Mouse (Mus musculus): Measurements from ENCODE around the gene Mtx1. TPM values are rescaled to one million over a fixed set of nuclear protein-coding genes. Genes with fewer than 3 reads are reported as not detected.

Mtx1 gene
- polyA plus RNA-seq (2015; fragmentation: Nextera tagmentation; extraction: Ambion mirVana): 174 and 188 TPM in 2 replicates

DNA sequence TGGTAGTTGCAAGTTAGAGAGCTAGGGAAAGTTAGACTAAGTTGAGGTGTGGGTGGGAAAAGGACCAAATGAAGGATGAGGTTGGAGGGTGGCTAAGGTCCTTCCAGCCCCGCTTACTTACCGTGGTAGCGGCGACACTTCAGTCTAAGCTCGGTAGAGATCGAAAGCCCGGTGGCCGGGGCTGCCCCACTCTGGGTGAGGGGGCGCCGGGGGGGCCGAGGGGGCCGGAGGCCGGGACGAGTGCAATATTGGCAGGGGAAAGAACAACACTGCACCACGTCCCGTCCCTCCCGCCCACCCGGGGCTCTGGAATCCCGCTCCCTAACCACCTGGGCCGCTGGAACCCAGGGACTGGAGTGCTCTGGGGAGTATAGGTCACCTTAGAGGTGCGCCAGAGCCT is at the start of gene Mtx1:
Gene Mtx1 (minus strand): TSS at position 189 of the 400 bp plus-strand sequence.
- Histone ChIP-seq H3K36me3 (ENCODE audit: control insufficient read depth, insufficient read depth, low read length) (peaks cover 4% of the 10 kb centered on the region; the same call in 1 of the 2 replicates), H3K4me1 (replicated peaks; ENCODE audit: control insufficient read depth, insufficient read depth, low read length) (peaks cover 17% of the 10 kb centered on the region), H3K4me3 (ENCODE audit: low read length) (peak within 1 kb of the TSS; percentile 53), H3K27ac (ENCODE audit: low read length) (peak within 1 kb of the TSS; percentile 91), H3K9ac (ENCODE audit: low read length) (peak within 1 kb of the TSS; percentile 68), H3K4me2 (ENCODE audit: low read depth, low read length) (peak within 1 kb of the TSS; percentile 83), H3K9me3 (ENCODE audit: control insufficient read depth, low read length) (no peaks in the 10 kb centered on the region), H3K27me3 (ENCODE audit: control insufficient read depth, insufficient read depth, low read depth, low read length) (no peaks in the 10 kb centered on the region)
- ATAC-seq (ENCODE audit: low read depth): peak; percentile 5
- 3% methylated on average over 21 of the region's 21 CpGs for WGBS

DNA sequence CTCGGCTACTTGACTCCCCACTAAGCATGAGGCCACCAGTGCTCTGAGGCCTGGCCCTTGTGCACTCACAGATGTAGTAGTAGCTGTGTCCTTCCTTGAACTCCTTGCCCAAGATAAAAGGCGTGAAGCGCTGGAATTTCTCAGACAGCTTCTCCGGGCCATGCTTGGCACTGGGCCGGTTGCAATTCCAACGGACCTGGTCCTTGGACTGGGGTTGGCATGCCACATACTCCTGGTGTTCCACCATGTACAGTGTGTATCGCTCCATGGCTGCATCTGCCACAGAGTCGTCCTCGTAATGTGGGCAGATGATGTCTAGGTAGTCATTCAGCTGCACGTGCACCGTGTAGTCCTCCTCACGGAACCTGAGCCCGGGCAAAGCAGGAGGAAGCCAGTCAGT is 49.2 kb upstream of the Mtx1 start:
- 82% methylated on average over 13 of the region's 13 CpGs for WGBS
- H3K4me1 ChIP-seq (replicated peaks; ENCODE audit: control insufficient read depth, insufficient read depth, low read length): peaks cover 21% of the 10 kb centered on the region
- no peaks in the 10 kb centered on the region for H3K9me3 ChIP-seq (ENCODE audit: control insufficient read depth, low read length)
- H3K36me3 ChIP-seq (ENCODE audit: control insufficient read depth, insufficient read depth, low read length): peaks cover 25% of the 10 kb centered on the region
- no peak overlapping the region for H3K4me2 ChIP-seq (ENCODE audit: low read depth, low read length)
- no peaks in the 10 kb centered on the region; the same call in none of the 2 replicates for H3K27me3 ChIP-seq (ENCODE audit: control insufficient read depth, insufficient read depth, low read depth, low read length)
- no peak overlapping the region for H3K4me3 ChIP-seq (ENCODE audit: low read length)
- H3K27ac ChIP-seq (ENCODE audit: low read length): no peak overlapping the region; the same call in 1 of the 2 replicates
- no peak for ATAC-seq (ENCODE audit: low read depth)
- no peak overlapping the region for H3K9ac ChIP-seq (ENCODE audit: low read length)

DNA sequence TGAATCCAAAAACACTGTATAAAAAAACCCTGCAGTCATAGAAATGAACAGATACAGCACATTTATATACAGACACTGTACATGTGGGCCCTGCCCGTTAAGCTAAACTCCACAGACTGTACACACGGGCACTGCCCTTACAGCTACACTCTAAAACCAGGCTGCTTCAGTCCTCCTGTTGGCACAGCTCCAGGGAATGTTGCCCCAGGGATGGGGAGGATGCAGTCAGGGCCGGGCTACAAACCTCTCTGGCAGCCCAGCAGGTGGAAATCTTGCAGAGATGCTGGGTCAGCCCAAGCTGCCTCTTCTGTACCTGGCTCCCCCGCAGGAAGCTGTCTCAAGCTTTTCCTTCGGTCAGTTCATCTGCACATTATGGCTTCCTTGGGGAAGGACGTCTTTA is 44.9 kb upstream of the Mtx1 start:
- no peak overlapping the region for H3K27ac ChIP-seq (ENCODE audit: low read length)
- no peaks in the 10 kb centered on the region for H3K27me3 ChIP-seq (ENCODE audit: control insufficient read depth, insufficient read depth, low read depth, low read length)
- H3K36me3 ChIP-seq (ENCODE audit: control insufficient read depth, insufficient read depth, low read length): peaks cover 29% of the 10 kb centered on the region
- H3K4me1 ChIP-seq (replicated peaks; ENCODE audit: control insufficient read depth, insufficient read depth, low read length): peaks cover 42% of the 10 kb centered on the region
- no peak for ATAC-seq (ENCODE audit: low read depth)
- no peak overlapping the region for H3K4me2 ChIP-seq (ENCODE audit: low read depth, low read length)
- H3K9me3 ChIP-seq (ENCODE audit: control insufficient read depth, low read length): no peaks in the 10 kb centered on the region
- 47% methylated on average over 6 of the region's 6 CpGs for WGBS
- no peak overlapping the region for H3K9ac ChIP-seq (ENCODE audit: low read length)
- H3K4me3 ChIP-seq (ENCODE audit: low read length): no peak overlapping the region

DNA sequence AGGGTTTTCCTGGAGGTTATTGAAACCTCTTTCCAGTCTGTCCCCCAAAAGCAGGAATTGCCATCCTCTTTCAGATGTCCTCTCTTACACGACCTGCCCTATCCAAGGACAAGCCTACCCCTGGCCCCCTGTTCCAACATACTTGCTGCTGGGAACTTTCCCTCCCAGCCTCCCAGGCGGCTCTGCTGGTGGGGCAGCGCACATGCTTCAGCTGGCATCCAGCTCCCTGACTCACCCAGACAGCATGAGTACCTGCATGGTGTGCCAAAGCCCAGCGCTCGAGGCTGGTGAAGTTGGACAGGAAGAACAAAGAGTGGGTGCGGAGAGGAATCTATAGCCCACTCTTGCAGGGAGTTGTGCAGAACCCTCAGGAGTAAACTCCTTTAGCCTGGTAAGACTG is 44.0 kb upstream of the Mtx1 start:
- 60% methylated on average over 6 of the region's 6 CpGs for WGBS
- H3K27me3 ChIP-seq (ENCODE audit: control insufficient read depth, insufficient read depth, low read depth, low read length): no peaks in the 10 kb centered on the region
- no peaks in the 10 kb centered on the region for H3K9me3 ChIP-seq (ENCODE audit: control insufficient read depth, low read length)
- ATAC-seq (ENCODE audit: low read depth): peak; percentile 23; the same call in 1 of the 2 replicates
- H3K4me2 ChIP-seq (ENCODE audit: low read depth, low read length): peak overlapping the region; percentile 51
- peak overlapping the region; percentile 93 for H3K27ac ChIP-seq (ENCODE audit: low read length)
- H3K4me1 ChIP-seq (replicated peaks; ENCODE audit: control insufficient read depth, insufficient read depth, low read length): peaks cover 36% of the 10 kb centered on the region
- H3K9ac ChIP-seq (ENCODE audit: low read length): peak overlapping the region; percentile 80
- peaks cover 25% of the 10 kb centered on the region for H3K36me3 ChIP-seq (ENCODE audit: control insufficient read depth, insufficient read depth, low read length)
- H3K4me3 ChIP-seq (ENCODE audit: low read length): peak overlapping the region; percentile 66

DNA sequence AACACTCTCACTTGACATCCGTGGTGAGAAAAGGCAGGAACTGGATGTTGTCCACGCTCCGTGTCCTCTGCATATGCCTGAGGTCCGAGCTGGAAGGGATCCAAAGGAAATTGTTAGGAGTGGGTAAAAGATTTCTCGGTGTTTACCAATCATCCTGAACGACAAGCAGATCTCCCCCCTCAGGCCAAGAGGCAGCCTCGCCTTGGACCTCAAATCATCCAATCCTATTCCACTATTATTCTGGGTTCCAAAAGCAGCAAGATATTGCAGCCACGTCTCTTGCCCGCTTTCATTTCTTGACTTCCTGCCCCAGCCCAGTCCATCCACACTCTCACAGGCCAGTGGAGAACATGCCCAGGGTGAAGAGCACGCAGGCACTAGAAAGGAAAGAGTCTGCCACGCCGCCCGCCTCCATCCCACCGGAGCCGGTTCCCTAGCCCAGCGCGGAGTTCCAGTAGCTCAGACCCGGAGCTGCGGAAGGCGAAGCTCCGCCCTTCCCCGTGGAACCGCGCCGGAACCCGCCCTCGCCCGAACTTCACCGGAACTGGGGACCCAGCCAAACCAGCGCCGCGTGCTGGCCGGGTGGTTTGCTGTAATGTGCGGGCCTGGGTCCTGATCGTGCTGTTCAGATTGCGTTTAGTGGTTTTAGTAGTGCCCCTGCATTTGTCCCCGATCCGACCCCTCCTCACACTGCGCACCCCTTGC is 43.3 kb upstream of the Mtx1 start, which contains the start of gene Slc50a1:
Gene Slc50a1 (minus strand): TSS at position 520 of the 705 bp plus-strand sequence.
- Histone ChIP-seq H3K9ac (ENCODE audit: low read length) (peak within 1 kb of the TSS; percentile 80), H3K27ac (ENCODE audit: low read length) (peak within 1 kb of the TSS; percentile 93), H3K4me3 (ENCODE audit: low read length) (peak within 1 kb of the TSS; percentile 66), H3K27me3 (ENCODE audit: control insufficient read depth, insufficient read depth, low read depth, low read length) (no peaks in the 10 kb centered on the region), H3K36me3 (ENCODE audit: control insufficient read depth, insufficient read depth, low read length) (peaks cover 19% of the 10 kb centered on the region), H3K9me3 (ENCODE audit: control insufficient read depth, low read length) (no peaks in the 10 kb centered on the region), H3K4me2 (ENCODE audit: low read depth, low read length) (peak within 1 kb of the TSS; percentile 51), H3K4me1 (replicated peaks; ENCODE audit: control insufficient read depth, insufficient read depth, low read length) (peaks cover 37% of the 10 kb centered on the region)
- 3% methylated on average over 39 of the region's 39 CpGs for WGBS
- peak; percentile 73 for ATAC-seq (ENCODE audit: low read depth)

DNA sequence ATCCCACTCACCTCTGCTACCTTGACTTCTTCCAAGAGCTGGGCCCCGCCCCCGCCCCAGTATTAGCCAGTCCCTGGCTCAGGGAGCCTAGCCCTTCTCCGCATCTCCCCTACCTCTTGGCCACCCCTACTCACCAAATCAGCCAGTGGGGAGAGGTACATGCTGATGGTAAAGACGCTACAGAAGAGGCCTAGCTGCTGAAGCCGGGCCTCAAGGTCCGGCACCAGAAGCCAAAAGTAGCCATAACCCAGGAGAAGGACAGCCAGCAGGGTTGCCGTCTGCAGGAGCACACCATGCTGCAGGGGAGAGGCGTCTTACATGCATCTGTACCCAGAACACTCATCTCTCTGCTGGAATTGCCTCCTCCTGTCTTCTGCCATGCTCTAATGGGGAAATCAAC is 42.0 kb upstream of the Mtx1 start:
- peak overlapping the region; percentile 51; the same call in 1 of the 2 replicates for H3K4me2 ChIP-seq (ENCODE audit: low read depth, low read length)
- WGBS: 67% methylated on average over 8 of the region's 8 CpGs

DNA sequence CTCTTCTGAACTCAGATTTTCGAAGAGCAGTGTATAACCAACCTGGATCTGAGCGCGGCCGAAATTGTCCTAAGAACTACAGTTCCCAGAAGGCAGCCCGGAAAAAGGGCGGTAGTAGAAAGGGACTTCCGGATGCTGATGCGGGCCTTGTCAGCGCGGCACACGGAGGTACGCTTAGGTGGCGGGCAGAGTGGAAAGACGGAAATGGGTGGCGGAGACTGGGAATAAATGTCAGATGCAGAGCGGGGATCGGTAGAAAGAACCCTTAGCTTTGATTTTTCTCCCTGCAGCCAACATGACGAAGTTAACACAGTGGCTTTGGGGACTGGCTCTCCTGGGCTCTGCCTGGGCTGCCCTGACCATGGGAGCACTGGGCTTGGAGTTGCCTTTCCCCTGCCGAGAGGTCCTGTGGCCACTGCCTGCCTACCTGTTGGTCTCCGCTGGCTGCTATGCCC is 39.6 kb upstream of the Mtx1 start:
- Histone ChIP-seq H3K4me1 (replicated peaks; ENCODE audit: control insufficient read depth, insufficient read depth, low read length) (peaks cover 37% of the 10 kb centered on the region), H3K36me3 (ENCODE audit: control insufficient read depth, insufficient read depth, low read length) (peaks cover 4% of the 10 kb centered on the region; the same call in 1 of the 2 replicates), H3K9ac (ENCODE audit: low read length) (peak overlapping the region; percentile 86), H3K27me3 (ENCODE audit: control insufficient read depth, insufficient read depth, low read depth, low read length) (no peaks in the 10 kb centered on the region), H3K4me2 (ENCODE audit: low read depth, low read length) (peak overlapping the region; percentile 74), H3K27ac (ENCODE audit: low read length) (peak overlapping the region; percentile 34; the same call in 1 of the 2 replicates), H3K9me3 (ENCODE audit: control insufficient read depth, low read length) (no peaks in the 10 kb centered on the region), H3K4me3 (ENCODE audit: low read length) (peak overlapping the region; percentile 71)
- WGBS: 0% methylated on average over 20 of the region's 20 CpGs
- peak; percentile 82 for ATAC-seq (ENCODE audit: low read depth)

More for the DNA sequence above, 42.0 kb upstream of the Mtx1 start:
- Histone ChIP-seq H3K27ac (ENCODE audit: low read length) (no peak overlapping the region), H3K4me3 (ENCODE audit: low read length) (no peak overlapping the region), H3K4me1 (replicated peaks; ENCODE audit: control insufficient read depth, insufficient read depth, low read length) (peaks cover 37% of the 10 kb centered on the region), H3K9ac (ENCODE audit: low read length) (peak overlapping the region; percentile 26; the same call in 1 of the 2 replicates), H3K27me3 (ENCODE audit: control insufficient read depth, insufficient read depth, low read depth, low read length) (no peaks in the 10 kb centered on the region), H3K9me3 (ENCODE audit: control insufficient read depth, low read length) (no peaks in the 10 kb centered on the region), H3K36me3 (ENCODE audit: control insufficient read depth, insufficient read depth, low read length) (peaks cover 14% of the 10 kb centered on the region)
- ATAC-seq (ENCODE audit: low read depth): no peak

DNA sequence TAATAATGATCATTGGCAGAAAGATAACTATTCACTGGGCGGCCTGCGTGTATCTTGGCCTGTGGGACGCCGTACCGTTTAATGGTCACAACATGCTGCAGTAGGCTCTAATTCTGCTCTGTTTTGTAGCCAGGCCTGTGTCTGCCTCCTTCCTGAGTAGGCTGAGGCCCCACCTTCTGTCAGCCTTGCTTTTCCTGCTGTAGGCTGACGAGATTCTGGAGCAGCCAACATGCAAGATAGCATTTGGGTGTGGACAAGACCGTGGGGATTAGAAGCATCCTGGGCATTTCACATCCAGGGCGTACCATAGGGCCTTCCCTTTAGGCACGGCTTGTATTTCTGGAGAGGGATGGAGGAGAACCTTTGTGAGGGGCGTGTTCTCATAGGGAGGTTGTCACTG is 35.5 kb upstream of the Mtx1 start:
- Histone ChIP-seq H3K9ac (ENCODE audit: low read length) (no peak overlapping the region), H3K27ac (ENCODE audit: low read length) (peak overlapping the region; percentile 11; the same call in 1 of the 2 replicates), H3K4me1 (replicated peaks; ENCODE audit: control insufficient read depth, insufficient read depth, low read length) (peaks cover 10% of the 10 kb centered on the region), H3K9me3 (ENCODE audit: control insufficient read depth, low read length) (no peaks in the 10 kb centered on the region), H3K27me3 (ENCODE audit: control insufficient read depth, insufficient read depth, low read depth, low read length) (no peaks in the 10 kb centered on the region), H3K36me3 (ENCODE audit: control insufficient read depth, insufficient read depth, low read length) (no peaks in the 10 kb centered on the region), H3K4me2 (ENCODE audit: low read depth, low read length) (no peak overlapping the region), H3K4me3 (ENCODE audit: low read length) (no peak overlapping the region)
- no peak for ATAC-seq (ENCODE audit: low read depth)
- WGBS: 57% methylated on average over 10 of the region's 10 CpGs

DNA sequence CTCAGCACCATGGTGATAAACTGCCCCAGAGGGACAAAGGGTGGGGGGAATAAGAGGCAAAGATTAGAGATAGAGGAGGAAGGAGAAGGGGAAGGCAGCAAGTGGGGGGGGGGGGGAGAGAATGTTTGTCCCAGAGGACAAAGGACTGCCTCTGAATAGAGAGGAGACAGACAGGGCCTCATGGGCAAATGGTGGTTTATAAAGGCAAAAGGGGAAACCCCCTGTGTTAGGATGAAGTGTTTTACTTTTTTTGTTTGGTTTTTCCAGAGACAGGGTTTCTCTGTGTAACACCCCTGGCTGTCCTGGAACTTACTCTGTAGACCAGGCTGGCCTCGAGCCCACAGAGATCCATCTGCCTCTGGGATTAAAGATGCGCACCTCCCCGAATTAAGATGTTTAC is 33.3 kb upstream of the Mtx1 start:
- ATAC-seq (ENCODE audit: low read depth): no peak
- Histone ChIP-seq H3K9ac (ENCODE audit: low read length) (no peak overlapping the region), H3K27me3 (ENCODE audit: control insufficient read depth, insufficient read depth, low read depth, low read length) (no peaks in the 10 kb centered on the region), H3K27ac (ENCODE audit: low read length) (no peak overlapping the region), H3K4me2 (ENCODE audit: low read depth, low read length) (no peak overlapping the region), H3K4me3 (ENCODE audit: low read length) (no peak overlapping the region), H3K9me3 (ENCODE audit: control insufficient read depth, low read length) (no peaks in the 10 kb centered on the region), H3K4me1 (replicated peaks; ENCODE audit: control insufficient read depth, insufficient read depth, low read length) (no peaks in the 10 kb centered on the region), H3K36me3 (ENCODE audit: control insufficient read depth, insufficient read depth, low read length) (no peaks in the 10 kb centered on the region)
- 54% methylated on average over 3 of the region's 3 CpGs for WGBS

Measured in lung, embryonic 16.5 days (tissue).